Mouse (Mus musculus): Measurements from ENCODE around the gene Gm11937.

DNA sequence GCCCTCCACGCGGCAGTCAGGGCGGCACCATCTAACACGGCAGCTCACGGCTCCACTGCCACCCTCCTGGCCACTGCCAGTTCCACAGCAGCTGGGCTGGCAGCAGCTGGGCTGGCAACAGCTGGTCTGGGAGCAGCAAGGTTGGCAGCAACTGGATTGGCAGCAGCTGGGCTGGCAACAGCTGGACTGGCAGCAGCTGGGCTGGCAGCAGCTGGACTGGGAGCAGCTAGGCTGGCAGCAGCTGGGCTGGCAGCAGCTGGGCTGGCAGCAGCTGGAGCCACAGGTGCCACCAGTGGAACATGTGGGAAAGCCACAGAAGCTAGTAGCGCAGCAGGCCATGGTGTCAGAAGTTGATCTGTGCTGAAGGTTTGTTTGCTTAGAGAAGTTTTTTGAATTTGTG, 19.0 kb downstream of the Gm11937 start, which contains the start of gene Krtap1-3:
- TF ChIP-seq CTCF (conservative IDR thresholded peaks at IDR 0.05; ENCODE audit: insufficient read depth, insufficient read length, low read depth, low read length) (no peak), POLR2A (IDR thresholded peaks at IDR 0.05; ENCODE audit: low read depth, low read length) (no peak)

Measured in kidney, adult 2 months (tissue).